In genomic region chr10:45086637-45087036, GRCm38 (mm10) we compare ENCODE assay signal across 9 mouse cellular contexts. TPM values are rescaled to one million over a fixed set of nuclear protein-coding genes. Genes with fewer than 3 reads are reported as not detected.
DNase-seq lines count a peak whose midpoint lies in the region; ATAC-seq and TF ChIP-seq lines count a peak whose summit lies in the region.
"Had no signal": no experiment of that assay in that cellular context is flagged by ENCODE, and none has a peak within 500 bp of the region (broad histone marks: within the 10 kb centered on the region; RNA-seq: fewer than 3 reads in every experiment).

No protein-coding gene starts in this region.

- H3K4me1 ChIP-seq in intestine, postnatal 0 days (replicated peaks; ENCODE audit: control insufficient read depth, insufficient read depth, low read length): no peaks in the 10 kb centered on the region
- peaks cover 5% of the 10 kb centered on the region; the same call in 1 of the 2 replicates for H3K4me1 ChIP-seq in intestine, embryonic 16.5 days (ENCODE audit: control insufficient read depth, insufficient read depth, low read length)

- WGBS in intestine, postnatal 0 days: 59% methylated on average over 5 of the region's 5 CpGs
- WGBS in intestine, embryonic 16.5 days: 61% methylated on average over 5 of the region's 5 CpGs

- H3K9me3 ChIP-seq in intestine, postnatal 0 days (ENCODE audit: control insufficient read depth): no peaks in the 10 kb centered on the region
- no peaks in the 10 kb centered on the region for H3K9me3 ChIP-seq in intestine, embryonic 16.5 days (ENCODE audit: control insufficient read depth, low read length)
- H3K9me3 ChIP-seq: embryonic facial prominence, embryonic 12.5 days had no signal

- TF ChIP-seq CTCF in intestine, postnatal 0 days (IDR thresholded peaks at IDR 0.05; ENCODE audit: low read depth): peak; percentile 63

- no peak overlapping the region for H3K9ac ChIP-seq in intestine, postnatal 0 days (ENCODE audit: low read depth, low read length)
- no peak overlapping the region for H3K9ac ChIP-seq in intestine, embryonic 16.5 days (ENCODE audit: low read depth, low read length)
- H3K9ac ChIP-seq: embryonic facial prominence, embryonic 12.5 days had no signal

- ATAC-seq in CD4-positive, CD25-positive, alpha-beta regulatory T cell, adult 4 months: no peak
- ATAC-seq in intestine, postnatal 0 days: no peak
- ATAC-seq in intestine, embryonic 16.5 days: no peak

- peak; percentile 27 for DNase-seq in CD4-positive, CD25-positive, alpha-beta regulatory T cell, adult 2 months (ENCODE audit: low read depth, low spot score)
- peak; percentile 12 for DNase-seq in urinary bladder, postnatal 25 days (ENCODE audit: low spot score)
- no peak for DNase-seq in urinary bladder, adult 18-20 months (ENCODE audit: low spot score in 2 of 2)
- peak; percentile 59 for DNase-seq in retina, embryonic 14.5 days (ENCODE audit: low spot score)
- no peak for DNase-seq in cerebellum, adult 11 months

- no peak overlapping the region for H3K4me3 ChIP-seq in intestine, postnatal 0 days (ENCODE audit: low read depth, low read length)
- no peak overlapping the region for H3K4me3 ChIP-seq in intestine, embryonic 16.5 days (ENCODE audit: low read length)
- H3K4me3 ChIP-seq: embryonic facial prominence, embryonic 12.5 days had no signal

- no peak overlapping the region for H3K27ac ChIP-seq in intestine, postnatal 0 days (ENCODE audit: low read depth, low read length)
- H3K27ac ChIP-seq in intestine, embryonic 16.5 days (ENCODE audit: low read length): no peak overlapping the region
- H3K27ac ChIP-seq: embryonic facial prominence, embryonic 12.5 days had no signal

- no peak overlapping the region for H3K4me2 ChIP-seq in intestine, postnatal 0 days (replicated peaks; ENCODE audit: low read depth)
- no peak overlapping the region for H3K4me2 ChIP-seq in intestine, embryonic 16.5 days (ENCODE audit: low read depth, low read length)
- H3K4me2 ChIP-seq: embryonic facial prominence, embryonic 12.5 days had no signal

- H3K36me3 ChIP-seq in intestine, postnatal 0 days (ENCODE audit: control insufficient read depth, insufficient read depth): peaks cover 14% of the 10 kb centered on the region; the same call in 1 of the 2 replicates
- H3K36me3 ChIP-seq in intestine, embryonic 16.5 days (ENCODE audit: control insufficient read depth, insufficient read depth, low read length): no peaks in the 10 kb centered on the region

- no peaks in the 10 kb centered on the region for H3K27me3 ChIP-seq in intestine, postnatal 0 days (replicated peaks; ENCODE audit: control insufficient read depth, insufficient read depth, low read length)
- no peaks in the 10 kb centered on the region for H3K27me3 ChIP-seq in intestine, embryonic 16.5 days (replicated peaks; ENCODE audit: control insufficient read depth, insufficient read depth, low read length)
- H3K27me3 ChIP-seq: embryonic facial prominence, embryonic 12.5 days had no signal

RNA-seq across cellular contexts. Expression of gene Prep, which starts 19.6 kb away (rescaled TPM):
- 1 to 10 TPM; 2.5 to 3.4 TPM for polyA plus RNA-seq in CD4-positive, CD25-positive, alpha-beta regulatory T cell, adult 4 months (2017; shearing (Covaris generic))
- 6.8 and 7.0 TPM in 2 replicates for polyA plus RNA-seq in intestine, postnatal 0 days (2015; fragmentation: Nextera tagmentation; extraction: Ambion mirVana)
- 22.8 and 24.2 TPM in 2 replicates for polyA plus RNA-seq in intestine, embryonic 16.5 days (2015; fragmentation: Nextera tagmentation; extraction: Ambion mirVana)

Comparison
In these comparisons a context has a peak if more than half of its experiments do, and no peak if none do; other contexts are left out.
1. DNase-seq: peak in CD4-positive, CD25-positive, alpha-beta regulatory T cell, adult 2 months (single experiment), urinary bladder, postnatal 25 days (single experiment) and retina, embryonic 14.5 days (single experiment); none in urinary bladder, adult 18-20 months (0 of 2) and cerebellum, adult 11 months (single experiment).